Mouse (Mus musculus) heart, adult 2 months (tissue): ENCODE measurements around the gene Tacc2. TPM values are rescaled to one million over a fixed set of nuclear protein-coding genes. Genes with fewer than 3 reads are reported as not detected.

Experiments used
- DNase-seq, 2 experiments: peaks; one replicate each; pipeline ENCODE4 v3.0.0; 2021
- H3K27ac ChIP-seq: fragments of 200-600 bp; 2 replicates; pipeline ENCODE4 v1.8.1; 2022
- H3K27me3 ChIP-seq: fragments of 200-500 bp; 2 replicates; pipeline ENCODE4 v1.6.1; 2012; ENCODE audit warnings: mild to moderate bottlenecking, low read length, inconsistent platforms, mixed read lengths; ENCODE audit not compliant: control insufficient read depth, insufficient read depth
- H3K36me3 ChIP-seq: fragments of 200-500 bp; 2 replicates; pipeline ENCODE4 v1.6.1; 2012; ENCODE audit warnings: low read length, inconsistent platforms; ENCODE audit not compliant: control insufficient read depth, insufficient read depth
- H3K4me1 ChIP-seq: fragments of 200-500 bp; 2 replicates; pipeline ENCODE4 v1.6.1; 2011; ENCODE audit warnings: low read length; ENCODE audit not compliant: control insufficient read depth, insufficient read depth
- H3K4me3 ChIP-seq: fragments of 200-600 bp; 2 replicates; pipeline ENCODE4 v1.8.1; 2022
- H3K79me2 ChIP-seq: fragments of 200-500 bp; replicated peaks from 2 replicates; pipeline ENCODE4 v1.6.1; 2012; ENCODE audit warnings: mild to moderate bottlenecking, inconsistent platforms, low read length, moderate library complexity, mixed read lengths; ENCODE audit not compliant: control insufficient read depth, insufficient read depth
- H3K9ac ChIP-seq: fragments of 200-500 bp; 2 replicates; pipeline ENCODE4 v1.6.1; 2012; ENCODE audit warnings: low read depth, mild to moderate bottlenecking, control low read depth, inconsistent platforms, low read length, mixed read lengths
- CTCF ChIP-seq: fragments of 200-600 bp; IDR thresholded peaks from 2 replicates; pipeline ENCODE4 v1.8.1; 2022; ENCODE audit warnings: antibody characterized with exemption, mild to moderate bottlenecking, moderate library complexity
- EP300 ChIP-seq: fragments of 200-500 bp; IDR thresholded peaks from 2 replicates; pipeline ENCODE4 v1.6.1; 2011; ENCODE audit warnings: low read depth, low read length, control low read depth; ENCODE audit not compliant: insufficient read depth
- POLR2A ChIP-seq: fragments of 200-500 bp; IDR thresholded peaks from 2 replicates; pipeline ENCODE4 v1.6.1; 2011; ENCODE audit warnings: mild to moderate bottlenecking, low read depth, low read length, control low read depth; ENCODE audit not compliant: insufficient read depth
- WGBS: fragments of 180-500 bp; shearing (Covaris S2); methylation state at CpG from one replicate; pipeline ENCODE4 v1.1.7; 2018; 5-methylcytosine and 5-hydroxymethylcytosine counted together
- intact Hi-C: fragments of 180-260 bp; cut with DNase I; formaldehyde crosslinking; loops from one replicate; pipeline ENCODE4 v1.15.1; 2025
- polyA plus RNA-seq: library from polyadenylated mRNA; depleted of rRNA; stranded (reverse); fragments of >200 nt; gene quantifications from 2 replicates; pipeline ENCODE4 v1.2.3, GENCODE M21; 2012
- total RNA-seq, 2 experiments: library from RNA; stranded (reverse); gene quantifications; 2 replicates each; pipeline ENCODE4 v1.2.3; 2021

Gene Tacc2
- total and polyA plus RNA-seq, 3 experiments: 117 to 480 (median 339) TPM

- TF ChIP-seq CTCF (no peak), EP300 (no peak), POLR2A (no peak)
- H3K27me3 ChIP-seq: no peaks in the 10 kb centered on the region
- no peak overlapping the region for H3K9ac ChIP-seq
- H3K4me1 ChIP-seq: peaks cover 12% of the 10 kb centered on the region
- no peaks in the 10 kb centered on the region; the same call in 1 of the 2 replicates for H3K36me3 ChIP-seq
- no peak for DNase-seq
- intact Hi-C loops: no loop called here
- 94% methylated on average over 10 of the region's 10 CpGs for WGBS
- no peaks in the 10 kb centered on the region; the same call in 1 of the 2 replicates for H3K79me2 ChIP-seq
- H3K4me3 ChIP-seq: no peak overlapping the region
- peak overlapping the region; percentile 36 for H3K27ac ChIP-seq
Measured at GRCm38 (mm10) chr7:130573746-130574145, 3.5 kb upstream of the Tacc2 start.

- DNase-seq: peak in 1 of 2 experiments; percentile 60
- Histone ChIP-seq H3K79me2 (no peaks in the 10 kb centered on the region; the same call in 1 of the 2 replicates), H3K36me3 (no peaks in the 10 kb centered on the region; the same call in 1 of the 2 replicates), H3K4me3 (no peak overlapping the region), H3K27me3 (no peaks in the 10 kb centered on the region), H3K4me1 (peaks cover 12% of the 10 kb centered on the region), H3K9ac (peak overlapping the region; percentile 38), H3K27ac (peak overlapping the region; percentile 36)
- intact Hi-C loops: no loop called here
- 30% methylated on average over 13 of the region's 13 CpGs for WGBS
- TF ChIP-seq POLR2A: no peak
Measured at GRCm38 (mm10) chr7:130574211-130574991, 2.8 kb upstream of the Tacc2 start.

GRCm38 (mm10) chr7:130576981-130577380 lies 257 bp upstream of the Tacc2 start:
- H3K9ac ChIP-seq: no peak overlapping the region
- TF ChIP-seq CTCF (no peak), EP300 (no peak), POLR2A (no peak)
- no peak for DNase-seq
- H3K27me3 ChIP-seq: no peaks in the 10 kb centered on the region
- no peaks in the 10 kb centered on the region; the same call in 1 of the 2 replicates for H3K36me3 ChIP-seq
- intact Hi-C loops: loop anchor here (2.0 kb wide), 1 partner anchor 14 kb away; no protein-coding TSS in a partner anchor
- H3K4me3 ChIP-seq: no peak overlapping the region
- 11% methylated on average over 10 of the region's 10 CpGs for WGBS
- peak overlapping the region; percentile 6; the same call in 1 of the 2 replicates for H3K27ac ChIP-seq
- no peaks in the 10 kb centered on the region; the same call in 1 of the 2 replicates for H3K79me2 ChIP-seq
- H3K4me1 ChIP-seq: peaks cover 8% of the 10 kb centered on the region

GRCm38 (mm10) chr7:130578066-130578465 lies 828 bp downstream of the Tacc2 start:
- Histone ChIP-seq H3K9ac (no peak overlapping the region), H3K4me3 (no peak overlapping the region), H3K27ac (no peak overlapping the region), H3K79me2 (no peaks in the 10 kb centered on the region; the same call in 1 of the 2 replicates), H3K36me3 (no peaks in the 10 kb centered on the region), H3K27me3 (no peaks in the 10 kb centered on the region), H3K4me1 (peaks cover 6% of the 10 kb centered on the region)
- WGBS: 93% methylated on average over 2 of the region's 2 CpGs
- intact Hi-C loops: no loop called here
- no peak for DNase-seq
- no peak for TF ChIP-seq EP300
- no peak for TF ChIP-seq POLR2A
- no peak for TF ChIP-seq CTCF

GRCm38 (mm10) chr7:130578607-130579006 lies 1.4 kb downstream of the Tacc2 start:
- Histone ChIP-seq H3K79me2 (no peaks in the 10 kb centered on the region; the same call in 1 of the 2 replicates), H3K36me3 (no peaks in the 10 kb centered on the region), H3K4me1 (peaks cover 6% of the 10 kb centered on the region), H3K27me3 (no peaks in the 10 kb centered on the region), H3K9ac (no peak overlapping the region), H3K4me3 (no peak overlapping the region), H3K27ac (no peak overlapping the region)
- intact Hi-C loops: no loop called here
- TF ChIP-seq POLR2A: no peak
- TF ChIP-seq EP300: no peak
- TF ChIP-seq CTCF: no peak
- 50% methylated on average over 5 of the region's 5 CpGs for WGBS
- DNase-seq: no peak

GRCm38 (mm10) chr7:130586521-130587072 lies 9.4 kb downstream of the Tacc2 start:
- H3K79me2 ChIP-seq: peaks cover 2% of the 10 kb centered on the region; the same call in 1 of the 2 replicates
- peaks cover 6% of the 10 kb centered on the region for H3K4me1 ChIP-seq
- no peak for DNase-seq
- H3K27me3 ChIP-seq: no peaks in the 10 kb centered on the region
- H3K9ac ChIP-seq: no peak overlapping the region
- WGBS: 76% methylated on average over 2 of the region's 2 CpGs
- no peak overlapping the region for H3K4me3 ChIP-seq
- no peak overlapping the region for H3K27ac ChIP-seq
- no peak for TF ChIP-seq CTCF
- TF ChIP-seq POLR2A: no peak
- TF ChIP-seq EP300: no peak
- intact Hi-C loops: no loop called here
- no peaks in the 10 kb centered on the region for H3K36me3 ChIP-seq
